Mouse (Mus musculus) myocyte (in vitro differentiated cells): ENCODE results near the gene Samd4.

Experiments used
- MYOG ChIP-seq, 3 experiments: IDR thresholded peaks; one replicate each; pipeline ENCODE4 v1.6.1; 2011; ENCODE audit warnings: control low read depth in 2 of 3, low read depth in 2 of 3, mild to moderate bottlenecking in 2 of 3; ENCODE audit not compliant: insufficient read length in 2 of 3, control insufficient read depth in 1 of 3, insufficient read depth in 1 of 3
- POLR2A ChIP-seq: IDR thresholded peaks from one replicate; pipeline ENCODE4 v1.6.1; 2011; ENCODE audit warnings: low read depth, mild to moderate bottlenecking, control low read depth, moderate library complexity; ENCODE audit not compliant: insufficient read length
- TCF12 ChIP-seq: IDR thresholded peaks from one replicate; pipeline ENCODE4 v1.6.1; 2011; ENCODE audit warnings: mild to moderate bottlenecking, control low read depth; ENCODE audit not compliant: poor library complexity, insufficient read depth, severe bottlenecking

DNA sequence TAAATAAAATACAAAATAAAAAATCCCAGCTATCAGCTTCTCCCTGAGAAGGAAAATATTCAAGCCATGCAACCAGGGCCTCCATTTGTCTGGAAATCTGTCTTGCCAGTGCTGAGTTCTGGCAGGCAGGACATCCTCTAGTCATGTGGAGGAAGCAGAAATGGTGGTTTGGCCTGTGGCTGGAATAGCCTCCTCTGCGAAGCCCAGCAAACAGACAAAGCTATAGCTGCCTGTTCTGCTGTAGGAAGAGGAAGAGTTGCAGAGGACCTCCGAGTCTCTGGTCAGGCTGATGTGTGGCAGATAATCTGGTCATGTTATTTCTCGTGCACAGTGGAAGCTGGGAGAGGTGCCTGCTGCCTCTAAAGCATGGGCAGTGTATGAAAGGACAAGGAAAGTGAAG is 256.2 kb downstream of the Samd4 start:
- no peak for TF ChIP-seq TCF12
- no peak for TF ChIP-seq MYOG (IDR thresholded peaks at IDR 0.05; ENCODE audit: control insufficient read depth in 1 of 3, insufficient read depth in 1 of 3, insufficient read length in 2 of 3, low read depth in 2 of 3)
- no peak for TF ChIP-seq POLR2A
